Mouse (Mus musculus) right cerebral cortex, adult 18-20 months (tissue): Measurements from ENCODE around the gene Hlcs.
A peak's percentile ranks its signal among the peaks of the same experiment; 100 is the strongest.
"Not testable (repeated sequence)": the region's sequence is repeated elsewhere in the genome, so short reads cannot be mapped to it uniquely, and the experiment has no call there.

Experiments
- DNase-seq: peaks from one replicate; pipeline ENCODE4 v3.0.0; 2022; ENCODE audit warnings: mixed read lengths

Gene Hlcs

DNA sequence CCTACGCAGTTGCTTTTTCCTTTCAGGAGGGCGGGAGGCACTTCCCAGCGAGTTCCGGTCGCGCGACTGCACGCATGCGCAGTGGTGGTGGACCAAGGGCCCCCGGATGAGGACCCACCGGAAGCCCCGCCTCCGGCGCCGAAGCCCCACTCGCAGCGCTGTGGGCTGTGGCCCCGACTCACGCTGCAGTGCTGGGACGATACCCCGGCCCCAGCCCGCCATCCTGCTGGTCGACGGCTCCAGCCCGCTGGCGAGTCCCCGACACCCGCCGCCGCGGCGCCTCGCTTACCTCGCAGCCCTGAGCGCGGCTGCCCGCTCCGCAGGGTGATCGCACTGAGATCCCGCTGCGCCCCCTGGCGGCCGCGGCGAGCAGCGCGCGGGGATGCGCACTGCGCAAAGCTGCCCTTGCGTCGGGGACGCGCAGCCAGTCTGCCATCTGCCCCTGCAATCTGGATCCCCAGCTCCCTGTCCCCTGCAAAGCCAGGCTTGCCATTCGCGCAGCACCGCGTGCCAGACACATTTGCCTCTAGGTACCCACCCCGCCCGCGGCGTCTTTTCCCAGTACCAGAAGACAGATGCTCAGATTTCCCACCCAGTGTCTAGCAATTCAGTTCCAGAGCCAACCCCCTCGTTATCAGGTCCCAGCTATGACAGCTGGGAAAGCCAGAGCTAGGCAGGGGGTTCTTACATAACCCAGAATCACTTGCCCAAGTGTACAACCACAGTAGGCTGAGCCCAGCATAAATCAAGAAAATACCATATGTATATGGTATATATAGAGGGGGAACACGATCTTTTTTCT lies at the start of gene Hlcs:
TSS of gene Hlcs (minus strand) at position 343 of the 802 bp plus-strand sequence.
- DNase-seq = peak; percentile 97

DNA sequence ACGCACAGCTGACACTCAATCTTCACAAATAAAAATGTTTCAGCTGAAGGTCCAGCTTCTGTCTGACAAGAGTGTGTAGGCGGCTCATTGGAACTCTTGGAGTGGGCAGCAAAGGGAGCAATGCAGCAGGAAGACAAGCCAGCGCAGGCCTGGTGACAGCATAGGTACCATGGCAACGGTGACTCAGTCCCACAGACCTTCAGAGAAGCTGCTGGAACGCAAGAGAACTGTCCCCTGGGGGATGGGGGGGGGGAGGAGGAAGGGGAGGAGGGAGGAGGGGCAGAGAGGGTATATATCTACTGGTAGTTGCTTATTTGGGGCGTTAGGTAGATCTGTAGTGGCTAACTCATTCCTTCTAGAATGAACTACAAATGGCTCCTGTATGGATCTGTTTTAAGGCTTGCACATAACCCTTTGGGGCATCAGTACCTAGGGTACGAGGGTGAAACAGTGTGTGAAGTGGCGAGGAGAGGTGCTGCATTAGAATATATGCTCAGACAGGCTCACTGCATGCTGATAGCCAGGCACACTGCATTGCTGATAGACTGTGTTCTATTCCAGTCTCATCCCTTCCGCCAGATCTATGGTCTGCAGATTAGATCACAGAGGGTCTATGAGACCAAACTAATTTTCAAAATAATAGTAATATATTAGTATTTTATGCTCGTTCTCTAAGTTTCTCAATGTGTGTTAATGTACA lies 49.0 kb upstream of the Hlcs start:
- peak; percentile 92 for DNase-seq

GRCm38 (mm10) chr16:94360578-94361350 lies 47.4 kb upstream of the Hlcs start:
- DNase-seq = no peak

DNA sequence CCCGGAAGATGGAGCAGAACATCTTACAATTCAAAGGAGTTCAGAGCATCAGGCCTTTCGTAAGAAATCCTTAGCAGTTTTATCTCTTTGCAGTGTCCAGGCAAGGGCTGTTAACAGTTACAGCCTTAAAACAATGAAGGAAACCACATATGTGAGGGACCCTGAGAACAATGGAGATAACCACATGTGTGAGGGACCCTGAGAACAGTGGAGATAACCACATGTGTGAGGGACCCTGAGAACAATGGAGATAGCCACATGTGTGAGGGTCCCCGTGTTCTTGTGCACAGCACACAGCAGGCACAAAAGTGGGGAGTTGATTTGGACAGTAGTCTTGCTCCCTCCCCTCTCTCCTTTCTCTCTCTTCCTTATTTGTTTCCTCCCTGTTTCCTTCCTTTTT lies 44.7 kb upstream of the Hlcs start:
- DNase-seq = no peak

DNA sequence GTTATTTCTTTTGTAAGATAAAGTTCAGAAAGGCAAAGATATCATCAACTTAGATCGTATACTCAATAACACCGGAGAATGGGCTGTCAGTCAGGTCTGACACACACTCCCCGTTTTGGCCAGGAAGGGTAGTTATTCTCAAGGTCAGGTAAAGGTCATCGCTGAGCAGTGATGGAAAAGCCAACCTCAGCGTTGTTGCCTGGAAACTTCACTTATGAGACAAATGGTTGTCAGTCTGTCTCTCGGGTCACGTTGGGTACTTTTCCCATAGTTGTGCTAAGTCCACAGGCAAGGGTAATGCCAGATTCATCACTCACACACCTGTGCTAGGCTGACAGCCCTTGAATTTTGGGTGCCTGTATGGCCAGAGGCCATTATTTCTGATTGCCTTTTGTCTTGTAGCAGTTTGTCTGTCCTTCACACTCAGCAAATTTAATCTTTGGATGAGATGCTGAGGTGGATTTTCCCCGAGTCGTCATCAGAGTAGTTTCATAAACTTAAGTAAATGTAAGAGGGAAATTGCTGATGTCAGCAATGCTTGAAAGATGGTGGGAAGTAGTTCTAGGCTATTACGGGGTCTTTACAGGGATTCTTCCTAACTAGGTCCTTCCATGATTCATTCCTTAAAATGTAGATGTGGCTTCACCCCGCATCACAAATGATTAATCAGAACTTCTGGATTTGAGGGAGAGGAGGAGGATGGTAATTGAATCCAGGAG lies 43.6 kb upstream of the Hlcs start:
- no peak for DNase-seq

- DNase-seq = no peak
These were observed 42.7 kb upstream of the Hlcs start for GRCm38 (mm10) chr16:94356046-94356445.

DNA sequence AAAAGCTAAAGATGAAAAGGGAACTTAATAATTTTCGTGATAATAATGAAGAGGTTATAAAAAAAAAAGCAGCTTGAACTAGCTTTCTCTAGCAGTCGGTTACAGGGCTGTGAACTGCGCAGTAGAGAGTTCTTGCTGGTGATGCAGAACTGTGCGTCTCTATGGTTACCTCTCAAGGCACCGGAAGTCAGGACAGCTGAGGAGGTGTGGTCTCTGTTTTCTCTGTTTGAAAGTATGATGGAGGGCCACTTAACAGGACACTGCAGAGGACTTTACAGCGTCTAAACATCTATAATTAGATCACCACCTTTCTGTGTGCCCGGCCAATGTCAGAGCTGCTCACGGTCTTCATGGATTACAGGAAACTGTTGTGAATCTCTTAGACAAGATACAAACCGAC lies 41.1 kb upstream of the Hlcs start:
- peak; percentile 47 for DNase-seq

GRCm38 (mm10) chr16:94350287-94350677 lies 36.9 kb upstream of the Hlcs start:
- DNase-seq = no peak

DNA sequence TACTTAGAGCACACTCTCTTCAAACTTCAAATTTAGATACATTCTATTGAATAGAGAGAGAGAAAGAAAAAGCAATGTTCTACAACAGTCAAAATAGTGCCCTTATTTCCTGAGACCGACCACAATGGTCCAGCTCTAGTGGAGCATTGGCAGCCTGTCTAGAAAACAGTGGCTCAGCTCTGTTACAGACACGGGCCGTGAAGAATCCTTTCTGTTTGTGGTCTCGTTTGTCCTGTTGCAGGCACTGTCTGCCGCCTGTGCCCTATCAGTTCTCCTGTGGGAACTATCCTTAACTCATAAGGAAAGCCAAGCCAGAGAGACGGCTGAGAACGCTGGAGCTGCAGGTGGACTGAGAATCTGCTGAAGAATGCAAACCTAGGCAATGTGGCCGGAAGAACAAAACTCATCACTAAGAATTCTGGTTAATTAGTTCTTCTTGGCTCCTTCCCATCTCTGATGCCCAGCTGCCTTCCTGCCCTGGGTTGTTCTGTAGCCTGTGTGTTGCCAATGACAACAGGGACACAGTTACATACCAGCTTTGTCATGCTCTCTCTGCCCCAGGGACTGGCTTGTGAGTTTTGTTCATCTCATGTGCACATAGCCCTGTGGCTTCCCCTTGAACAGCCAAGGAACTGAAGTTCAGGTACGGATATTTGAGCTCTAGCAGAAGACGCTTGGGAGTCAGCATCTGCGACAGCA lies 36.4 kb upstream of the Hlcs start:
- no peak for DNase-seq

GRCm38 (mm10) chr16:94348779-94349178 lies 35.4 kb upstream of the Hlcs start:
- DNase-seq = no peak

DNA sequence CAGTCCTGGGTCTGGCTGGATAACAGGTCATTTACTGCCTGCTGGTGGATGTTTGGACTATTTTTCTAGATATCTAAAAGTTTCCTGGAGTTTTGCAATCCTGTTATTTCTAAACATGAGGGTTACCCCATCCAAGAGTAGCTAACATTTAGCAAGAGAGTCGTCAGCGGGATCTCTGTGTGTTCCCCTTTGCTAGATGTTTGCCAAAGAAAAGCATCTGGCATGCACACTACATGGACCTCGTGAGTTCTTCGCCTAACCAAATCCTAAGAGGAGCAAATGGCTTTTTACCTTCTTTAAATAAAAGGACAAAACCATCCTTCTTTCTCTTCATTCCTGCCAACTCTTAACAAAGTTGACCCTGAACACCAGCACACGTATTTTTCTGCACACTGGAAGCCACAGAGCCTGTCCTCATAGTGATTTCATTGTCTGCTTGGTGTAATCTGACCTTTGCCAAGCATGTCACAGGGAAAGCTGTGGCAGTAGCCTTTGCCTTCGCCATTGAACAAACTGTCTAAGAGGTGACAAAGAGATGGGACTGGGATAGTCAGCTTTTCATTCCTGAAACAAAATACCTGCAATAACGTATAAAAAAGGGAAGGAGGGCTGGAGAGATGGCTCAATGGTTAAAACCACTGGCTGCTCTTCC lies 33.8 kb upstream of the Hlcs start:
- no peak for DNase-seq

DNA sequence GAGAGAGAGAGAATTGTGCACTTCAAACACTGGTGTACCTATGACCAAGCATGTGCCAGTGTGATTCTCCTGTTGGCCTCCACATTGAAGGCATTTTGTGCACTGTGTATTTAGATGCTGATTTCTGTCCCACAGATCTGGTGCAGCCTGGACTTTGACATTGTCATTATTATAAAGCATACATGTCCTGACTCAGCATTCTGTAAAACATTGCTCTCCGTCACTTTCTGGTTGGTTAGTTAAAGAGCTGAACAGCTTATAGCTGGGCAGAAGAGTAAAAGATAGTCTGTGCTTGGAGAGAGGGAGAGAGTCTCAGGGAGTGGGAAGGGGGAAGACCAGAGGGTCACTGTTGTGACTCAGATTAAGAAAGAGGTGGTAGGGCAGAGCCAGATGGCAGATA lies 32.4 kb upstream of the Hlcs start:
- DNase-seq = no peak

DNA sequence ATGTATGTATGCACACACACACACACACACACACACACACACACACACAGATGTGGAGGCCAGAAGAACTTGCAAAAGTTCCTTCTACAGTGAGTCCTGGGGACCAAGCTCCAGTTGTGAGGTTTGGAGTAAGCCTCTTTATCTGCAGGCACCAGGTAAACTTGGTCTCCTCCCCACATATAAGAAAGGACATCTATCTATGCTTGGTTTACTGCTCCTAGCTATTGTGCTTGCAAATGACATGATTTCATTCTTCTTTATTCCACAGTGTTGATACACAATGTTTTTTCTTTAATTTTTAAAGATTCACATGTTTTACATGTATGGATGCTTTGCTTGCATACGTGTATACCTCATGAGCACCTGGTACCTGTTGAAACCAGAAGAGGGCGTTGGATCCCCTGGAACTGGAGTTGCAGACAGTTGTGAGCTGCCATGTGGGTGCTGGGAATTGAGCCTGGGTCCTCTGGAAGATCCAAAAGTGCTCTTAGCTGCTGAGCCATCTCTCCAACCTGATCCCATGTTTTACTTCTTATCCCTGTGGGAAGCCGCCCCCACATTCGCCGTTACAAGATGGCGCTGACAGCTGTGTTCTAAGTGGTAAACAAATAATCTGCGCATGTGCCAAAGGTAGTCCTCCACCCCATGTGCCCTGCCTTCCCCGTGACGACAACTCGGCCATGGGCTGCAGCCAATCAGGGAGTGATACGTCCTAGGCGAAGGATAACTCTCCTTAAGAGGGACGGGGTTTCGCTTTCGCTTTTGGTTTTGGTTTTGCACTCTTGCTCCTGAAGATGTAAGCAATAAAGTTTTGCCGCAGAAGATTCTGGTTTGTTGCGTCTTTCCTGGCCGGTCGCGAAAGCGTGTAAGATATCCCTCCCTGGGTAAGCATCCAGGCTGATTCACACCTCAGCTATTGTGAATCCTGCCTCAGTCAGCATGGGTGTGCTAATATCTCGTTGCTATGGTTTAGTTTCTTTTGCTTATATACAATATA lies 26.1 kb upstream of the Hlcs start:
- not testable (repeated sequence) for DNase-seq

DNA sequence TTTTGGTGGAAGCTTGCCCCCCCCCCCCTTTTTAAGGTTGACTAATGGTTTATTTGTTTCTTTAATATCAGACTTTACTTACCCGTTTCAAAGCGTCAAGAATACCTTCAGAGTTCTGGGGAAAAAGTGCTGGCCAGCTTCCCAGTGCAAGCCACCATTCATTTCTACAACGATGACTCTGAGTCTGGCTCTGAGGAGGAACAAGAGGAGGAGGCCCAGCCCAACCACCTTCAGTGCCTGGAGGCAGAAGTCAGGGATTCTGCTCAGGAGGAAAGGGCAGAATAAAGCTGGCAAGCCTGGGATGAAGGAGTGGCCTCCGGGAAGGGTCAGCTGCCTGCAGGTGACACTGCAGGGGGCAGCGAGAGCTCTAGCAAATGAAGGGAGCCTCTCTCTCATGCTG lies 22.3 kb upstream of the Hlcs start:
- no peak for DNase-seq

DNA sequence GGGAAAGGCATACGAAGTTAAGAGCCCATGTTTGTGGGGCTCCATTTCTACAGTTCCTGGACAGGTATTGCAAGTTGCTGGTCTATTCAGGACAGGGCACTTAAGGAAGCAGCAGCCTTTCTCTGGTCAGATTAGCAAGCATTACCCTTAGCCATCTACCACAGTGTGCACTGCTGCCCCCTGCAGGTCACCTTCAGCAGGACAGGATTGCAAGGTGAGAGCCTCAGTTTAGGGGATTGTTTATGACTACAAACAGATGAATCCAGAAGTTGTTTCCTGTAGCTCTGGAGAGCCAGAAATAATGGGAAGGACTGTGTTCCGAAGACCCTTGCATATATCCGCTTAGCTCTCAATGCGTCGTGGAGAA lies 18.5 kb upstream of the Hlcs start:
- DNase-seq = no peak

DNA sequence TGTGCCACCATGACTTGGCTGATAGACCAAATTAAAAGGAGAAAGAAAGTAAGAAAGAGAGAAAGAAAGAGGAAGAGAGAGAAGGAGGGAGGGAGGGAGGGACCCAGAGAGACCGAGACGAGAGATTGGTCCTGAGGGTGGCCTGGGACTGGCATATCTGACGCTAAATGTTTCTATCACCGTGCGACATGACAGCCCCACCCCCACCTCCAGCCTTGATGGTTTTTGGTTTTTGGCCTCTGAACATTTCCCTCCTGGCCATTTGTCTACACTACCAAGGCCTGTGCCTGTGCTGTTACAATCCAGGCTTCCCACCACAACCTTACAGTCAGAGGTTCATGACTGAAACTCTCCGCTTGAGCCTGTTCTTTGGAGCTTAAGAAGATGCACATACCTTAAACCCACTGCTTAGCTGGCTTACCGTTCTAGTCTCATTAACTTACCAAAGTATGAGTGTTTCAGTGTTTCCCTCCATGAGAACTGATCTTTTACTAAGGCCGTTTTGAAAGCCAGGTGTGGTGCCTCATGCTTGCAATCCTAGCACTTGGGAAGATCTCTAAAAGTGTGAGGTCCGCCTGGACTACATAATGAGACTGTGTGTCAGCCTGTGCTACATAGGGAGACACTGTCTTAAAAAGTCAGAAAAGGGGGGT lies 18.0 kb upstream of the Hlcs start:
- DNase-seq = no peak

GRCm38 (mm10) chr16:94330429-94330828 lies 17.1 kb upstream of the Hlcs start:
- DNase-seq = no peak

DNA sequence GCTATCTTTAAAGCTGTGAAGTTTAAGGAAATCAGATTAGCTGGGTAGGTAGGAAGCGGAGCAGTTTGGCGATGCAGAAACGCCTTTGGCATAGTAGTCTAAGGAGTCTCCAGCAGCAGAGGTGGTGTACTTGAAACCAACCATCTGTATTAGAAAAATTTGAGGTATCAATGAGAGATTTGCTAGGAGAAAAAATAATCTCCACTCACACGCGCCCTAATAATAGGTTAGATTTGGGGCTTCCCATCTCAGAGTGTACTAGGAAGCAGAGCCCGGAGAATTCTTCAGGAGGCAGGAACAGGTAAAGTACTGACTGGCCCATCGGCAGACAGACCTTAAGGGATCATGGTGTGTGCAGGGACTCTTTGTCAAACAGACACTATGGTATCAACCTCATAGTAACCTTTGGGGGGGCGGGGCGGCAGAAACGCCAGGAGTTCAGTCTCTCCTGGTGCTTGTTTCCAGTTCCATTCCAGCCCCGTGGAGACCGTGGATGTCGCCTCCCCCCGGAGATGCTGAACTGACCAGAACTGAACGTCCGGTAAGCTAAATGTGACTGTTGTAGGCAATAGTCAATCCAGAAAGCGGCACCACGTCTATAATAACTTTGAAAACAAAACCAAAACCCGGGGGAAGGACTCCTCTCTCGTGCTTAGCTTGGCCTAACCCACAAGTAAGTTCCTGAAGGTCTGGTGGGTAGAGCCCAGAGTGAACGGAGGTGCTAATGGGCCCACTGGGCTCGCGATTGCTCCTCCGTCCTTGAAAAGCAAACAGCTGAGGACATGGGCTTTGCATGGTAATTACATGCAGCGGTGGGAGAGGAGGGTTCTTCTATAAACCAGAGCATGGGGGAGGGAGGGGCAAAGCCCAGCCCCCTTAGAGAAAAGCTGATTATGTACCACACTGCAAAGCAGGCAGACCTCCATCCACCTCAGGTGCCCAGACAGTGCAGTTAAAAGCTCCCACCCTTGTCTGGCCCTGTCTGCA lies 15.8 kb upstream of the Hlcs start:
- DNase-seq = no peak
